Mouse (Mus musculus): ENCODE measurements around the gene Shoc2.

- no peak for TF ChIP-seq CTCF (IDR thresholded peaks at IDR 0.05)
- no peak for TF ChIP-seq POLR2A (IDR thresholded peaks at IDR 0.05; ENCODE audit: insufficient read depth, low read depth, low read length)
- no peak for TF ChIP-seq EP300 (IDR thresholded peaks at IDR 0.05; ENCODE audit: insufficient read depth, low read depth, low read length)
Measured at GRCm38 (mm10) chr19:54041029-54041367, 96.9 kb downstream of the Shoc2 start.
